Mouse (Mus musculus): ENCODE results near the gene Pilra.

GRCm38 (mm10) chr5:137822126-137822525 lies 14.0 kb downstream of the Pilra start:
- TF ChIP-seq GATA1 (IDR thresholded peaks at IDR 0.05; ENCODE audit: borderline replicate concordance, low read length), result no peak
- no peak for TF ChIP-seq TAL1 (conservative IDR thresholded peaks at IDR 0.05; ENCODE audit: low read depth, low read length)
- no peak for TF ChIP-seq CTCF (IDR thresholded peaks at IDR 0.05; ENCODE audit: low read depth, low read length)
- TF ChIP-seq POLR2AphosphoS5 (IDR thresholded peaks at IDR 0.05; ENCODE audit: insufficient replicate concordance, low read depth, low read length), result no peak
